Comparison of ENCODE assay signal across 12 mouse cellular contexts in genomic region chr4:154028646-154029045, GRCm38 (mm10). TPM values are rescaled to one million over a fixed set of nuclear protein-coding genes. Genes with fewer than 3 reads are reported as not detected.
A peak's percentile ranks its signal among the peaks of the same experiment; 100 is the strongest.
DNase-seq lines count a peak whose midpoint lies in the region; TF ChIP-seq lines count a peak whose summit lies in the region.
"Had no signal": no experiment of that assay in that cellular context is flagged by ENCODE, and none has a peak within 500 bp of the region (broad histone marks: within the 10 kb centered on the region; RNA-seq: fewer than 3 reads in every experiment).

No protein-coding gene starts in this region.

- dilution Hi-C loops in CH12.LX (cut with MboI; ENCODE audit: extremely low pct_ligation_motif_present, extremely low pct_unique_long_range_greater_than_20kb, low sequenced_read_pairs): no loop called here

- H3K36me3 ChIP-seq in CH12.LX (replicated peaks in 1 of 2; ENCODE audit: control insufficient read depth in 1 of 2, insufficient read depth in 1 of 2, low read length in 1 of 2): no peaks in the 10 kb centered on the region

- TF ChIP-seq RAD21 in CH12.LX (IDR thresholded peaks at IDR 0.05; ENCODE audit: low read depth, low read length): peak; percentile 46

- H3K27ac ChIP-seq in CH12.LX (ENCODE audit: insufficient read depth, low read depth): no peak overlapping the region

- no peak overlapping the region for H3K4me2 ChIP-seq in CH12.LX (ENCODE audit: insufficient read depth, low read depth, poor library complexity, severe bottlenecking)

- H3K4me3 ChIP-seq in CH12.LX (replicated peaks in 1 of 3; ENCODE audit: low read depth in 2 of 3, low read length in 2 of 3, poor library complexity in 1 of 3): no peak overlapping the region
- H3K4me3 ChIP-seq: myocyte had no signal

- in situ Hi-C loops in CH12.LX (cut with MboI; ENCODE audit: low pct_ligation_motif_present, low pct_unique_long_range_greater_than_20kb, low sequenced_read_pairs): loop anchor here (25.0 kb wide), 1 partner anchor 784 kb away; no protein-coding TSS in a partner anchor

- no peaks in the 10 kb centered on the region for H3K79me2 ChIP-seq in CH12.LX (replicated peaks; ENCODE audit: control insufficient read depth, extremely low read depth, insufficient read depth, poor library complexity, severe bottlenecking)

- TF ChIP-seq CTCF in CH12.LX (conservative IDR thresholded peaks at IDR 0.05 in 1 of 2, IDR thresholded peaks at IDR 0.05 in 1 of 2; ENCODE audit: low read depth in 2 of 2, low read length in 2 of 2): peak; percentile 34 to 62; a peak in 3 of 4 replicates

- peaks cover 40% of the 10 kb centered on the region for H3K27me3 ChIP-seq in CH12.LX (replicated peaks)

- DNase-seq in kidney, postnatal 25 days: peak; percentile 41 to 54
- DNase-seq in kidney, adult 18-20 months: no peak
- DNase-seq in 416B (ENCODE audit: low read depth) (peak; percentile 33), CH12.LX (ENCODE audit: extremely low read depth) (peak; percentile 43)
- peak; percentile 30 for DNase-seq in embryo, embryonic 10.5 days (ENCODE audit: low spot score)
- no peak for DNase-seq in ovary, adult 18-20 months (ENCODE audit: low spot score)
- no peak for DNase-seq in urinary bladder, postnatal 36 days (ENCODE audit: low spot score in 2 of 2)
- DNase-seq: cerebellum, postnatal 36 days; thymus, postnatal 14 days had no signal

- peaks cover 6 to 10% of the 10 kb centered on the region in 2 experiments; a peak in 2 of 4 replicates for H3K4me1 ChIP-seq in CH12.LX (ENCODE audit: control insufficient read depth in 1 of 2, insufficient read depth in 2 of 2)

- H3K9me3 ChIP-seq in CH12.LX (replicated peaks; ENCODE audit: low read length): no peaks in the 10 kb centered on the region

- TF ChIP-seq POLR2A in CH12.LX (IDR thresholded peaks at IDR 0.05; ENCODE audit: low read depth, low read length): no peak

- no peak for TF ChIP-seq EP300 in CH12.LX (IDR thresholded peaks at IDR 0.05; ENCODE audit: low read length)

- no peak overlapping the region for H3K9ac ChIP-seq in CH12.LX (ENCODE audit: insufficient read depth, low read depth)

TF ChIP-seq in CH12.LX, 34 proteins besides CTCF, POLR2A, EP300 and RAD21:
- no peak for TF ChIP-seq ELF1 (IDR thresholded peaks at IDR 0.05; ENCODE audit: low read depth, low read length)
- TF ChIP-seq SMC3 (IDR thresholded peaks at IDR 0.05; ENCODE audit: low read depth, low read length): 0 out of 2 replicates have a peak, but pooled peaks have one; percentile 7
- no peak for TF ChIP-seq MAX (IDR thresholded peaks at IDR 0.05; ENCODE audit: low read length)

RNA-seq across cellular contexts. Expression of gene Smim1, which starts 2.6 kb away (rescaled TPM):
- total RNA-seq in CH12.LX (2012; rRNA removed) (1.7 and 2.3 TPM in 2 replicates), CH12.LX (2014; rRNA removed) (not detected in 2 replicates)
- 0.15 and 0.16 TPM in 2 replicates for polyA plus RNA-seq in CH12.LX (2012; ENCODE audit: insufficient read length, low read depth)

RNA-seq across cellular contexts. Expression of gene Ccdc27, which starts 13.8 kb away (rescaled TPM):
- total RNA-seq in CH12.LX (2012; rRNA removed) (not detected in 2 replicates), CH12.LX (2014; rRNA removed) (not detected in 2 replicates)
- not detected in 2 replicates for polyA plus RNA-seq in CH12.LX (2012; ENCODE audit: insufficient read length, low read depth)
- total RNA-seq: heart, postnatal 25 days had no signal
- polyA plus RNA-seq: limb, embryonic 14.5 days; myocyte had no signal

RNA-seq across cellular contexts. Expression of gene Lrrc47, which starts 17.1 kb away (rescaled TPM):
- total RNA-seq in CH12.LX (2012; rRNA removed): 35.0 and 40.1 TPM in 2 replicates
- 16.3 and 16.7 TPM in 2 replicates for total RNA-seq in CH12.LX (2014; rRNA removed)
- 96.6 and 98.0 TPM in 2 replicates for polyA plus RNA-seq in CH12.LX (2012; ENCODE audit: insufficient read length, low read depth)

RNA-seq across cellular contexts. Expression of gene Cep104, which starts 53.7 kb away (rescaled TPM):
- total RNA-seq in CH12.LX (2012; rRNA removed): 7.0 and 8.7 TPM in 2 replicates
- total RNA-seq in CH12.LX (2014; rRNA removed): 4.1 and 4.6 TPM in 2 replicates
- 10.6 and 10.9 TPM in 2 replicates for polyA plus RNA-seq in CH12.LX (2012; ENCODE audit: insufficient read length, low read depth)

RNA-seq across cellular contexts. Expression of gene Dffb, which starts 53.7 kb away (rescaled TPM):
- total RNA-seq in CH12.LX (2012; rRNA removed) (12.6 and 16.2 TPM in 2 replicates), CH12.LX (2014; rRNA removed) (18.2 and 21.4 TPM in 2 replicates)
- 10.7 and 11.9 TPM in 2 replicates for polyA plus RNA-seq in CH12.LX (2012; ENCODE audit: insufficient read length, low read depth)

Comparison
In these comparisons a context has a peak if more than half of its experiments do, and no peak if none do; other contexts are left out.
1. DNase-seq: peak in kidney, postnatal 25 days (2 of 2), 416B (single experiment), CH12.LX (single experiment) and embryo, embryonic 10.5 days (single experiment); none in kidney, adult 18-20 months (single experiment), ovary, adult 18-20 months (single experiment) and urinary bladder, postnatal 36 days (0 of 2).